Mouse (Mus musculus): ENCODE measurements around the gene Scn8a.

The Scn8a gene

DNA sequence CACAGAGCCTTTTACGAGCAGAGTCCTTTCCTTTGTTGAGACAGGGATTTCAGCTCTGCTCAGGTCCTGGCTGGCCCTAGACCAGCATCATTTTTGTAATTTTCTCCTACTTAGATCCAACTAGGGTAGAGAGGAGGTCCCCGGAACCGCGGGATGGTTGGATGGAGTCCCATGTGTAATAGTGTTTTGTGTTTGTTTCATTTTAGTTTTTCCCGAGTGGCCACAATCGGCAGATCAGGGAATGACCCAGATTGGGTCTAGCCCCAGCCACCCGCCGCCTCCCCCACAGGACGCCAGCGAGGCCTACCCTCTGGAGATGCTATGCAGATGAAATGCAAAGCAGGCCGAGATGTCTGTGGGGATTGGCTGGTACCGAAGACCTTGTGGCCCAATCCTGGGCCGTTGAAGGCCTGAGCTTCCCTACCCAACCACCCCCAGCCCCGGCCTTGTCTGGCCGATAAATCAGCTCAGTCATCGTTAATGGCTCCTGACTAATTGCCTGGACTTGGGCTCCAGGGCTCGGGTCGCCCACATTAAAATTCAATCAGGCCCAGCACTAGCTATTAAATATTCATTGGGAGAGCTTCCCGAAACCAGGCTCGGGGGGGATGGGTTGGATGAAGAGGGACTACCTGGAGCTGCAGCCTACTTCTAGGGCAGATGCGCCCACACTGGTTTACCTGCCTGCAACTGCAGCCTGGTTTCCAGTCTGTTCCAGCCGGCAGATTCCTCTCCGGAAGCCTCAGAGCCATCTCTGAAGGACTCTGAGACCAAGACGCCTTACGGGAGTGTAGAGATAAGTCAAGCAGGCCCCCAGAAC is 223.4 kb downstream of the Scn8a start:
- no peak for DNase-seq (ENCODE audit: low read depth, low spot score)

- DNase-seq (ENCODE audit: low read depth, low spot score), result no peak
Observed at GRCm38 (mm10) chr15:101093988-101094387, 224.3 kb downstream of the Scn8a start.

GRCm38 (mm10) chr15:101094979-101095378 is 225.3 kb downstream of the Scn8a start:
- DNase-seq (ENCODE audit: low read depth, low spot score), result no peak

- DNase-seq (ENCODE audit: low read depth, low spot score), result no peak
Observed at GRCm38 (mm10) chr15:101095392-101095791, 225.7 kb downstream of the Scn8a start.

All from CD4-positive, CD25-positive, alpha-beta regulatory T cell, adult 2 months (primary cell).